Mouse (Mus musculus): ENCODE measurements at regions not wholly inside any gene's neighbourhood (a gene's known extent, or its start where the extent isn't known, plus 50 kb on each side); places are given as distances from the start of the nearest gene placed in this dataset.

GRCm38 (mm10) chr7:115204916-115205315, 461.4 kb downstream of the Insc start:
- no peak for DNase-seq

- DNase-seq: no peak
Observed at GRCm38 (mm10) chr7:115206479-115207134, 463.1 kb downstream of the Insc start.

GRCm38 (mm10) chr7:115208781-115209180, 465.3 kb downstream of the Insc start:
- DNase-seq: no peak

GRCm38 (mm10) chr7:115210012-115210411, 466.5 kb downstream of the Insc start:
- no peak for DNase-seq

- DNase-seq: peak; percentile 10 to 55
Observed at GRCm38 (mm10) chr7:115216838-115217237, 473.3 kb downstream of the Insc start.

GRCm38 (mm10) chr7:115217255-115217654, 473.8 kb downstream of the Insc start:
- no peak for DNase-seq

- no peak for DNase-seq
Observed at GRCm38 (mm10) chr7:115217712-115218111, 474.2 kb downstream of the Insc start.

GRCm38 (mm10) chr7:115218596-115219180, 475.2 kb downstream of the Insc start:
- peak in 1 of 2 experiments; percentile 4 for DNase-seq

GRCm38 (mm10) chr7:115222642-115223041, 479.1 kb downstream of the Insc start:
- no peak for DNase-seq

- no peak for DNase-seq
Observed at GRCm38 (mm10) chr7:115230525-115230924, 487.0 kb downstream of the Insc start.

GRCm38 (mm10) chr7:115233850-115234436, 490.4 kb downstream of the Insc start:
- DNase-seq: no peak

- DNase-seq: no peak
Observed at GRCm38 (mm10) chr7:115237131-115237530, 493.6 kb downstream of the Insc start.

GRCm38 (mm10) chr7:115251591-115252369, 508.3 kb downstream of the Insc start:
- DNase-seq: no peak

- no peak for DNase-seq
Observed at GRCm38 (mm10) chr7:115252370-115252750, 508.9 kb downstream of the Insc start.

- DNase-seq: no peak
Observed at GRCm38 (mm10) chr7:115258626-115259025, 515.1 kb downstream of the Insc start.

- DNase-seq: no peak
Observed at GRCm38 (mm10) chr7:115263082-115263481, 519.6 kb downstream of the Insc start.

- no peak for DNase-seq
Observed at GRCm38 (mm10) chr7:115266141-115266540, 522.6 kb downstream of the Insc start.

GRCm38 (mm10) chr7:115270803-115271202, 527.3 kb downstream of the Insc start:
- DNase-seq: no peak

- no peak for DNase-seq
Observed at GRCm38 (mm10) chr7:115274836-115275235, 531.3 kb downstream of the Insc start.

- DNase-seq: no peak
Observed at GRCm38 (mm10) chr7:115290801-115291417, 547.4 kb downstream of the Insc start.

GRCm38 (mm10) chr7:115294655-115295230, 551.2 kb downstream of the Insc start:
- no peak for DNase-seq

- no peak for DNase-seq
Observed at GRCm38 (mm10) chr7:115300241-115300640, 556.7 kb downstream of the Insc start.

- DNase-seq: no peak
Observed at GRCm38 (mm10) chr7:115308377-115308776, 564.9 kb downstream of the Insc start.
